Mouse (Mus musculus) ES-E14 (cell line): ENCODE results near the gene Zfp879. TPM values are rescaled to one million over a fixed set of nuclear protein-coding genes. Genes with fewer than 3 reads are reported as not detected.

Experiments
- DNase-seq: peaks from one replicate; pipeline ENCODE4 v3.0.0-alpha.2; 2013; ENCODE audit warnings: low read depth, low spot score
- H3K27ac ChIP-seq: 2 replicates; pipeline ENCODE4 v1.5.1; 2012; ENCODE audit warnings: low read depth, mild to moderate bottlenecking, low read length, moderate library complexity, mixed read lengths; ENCODE audit not compliant: poor library complexity, insufficient read depth, severe bottlenecking
- H3K36me3 ChIP-seq: 2 replicates; pipeline ENCODE4 v1.6.1; 2012; ENCODE audit warnings: mild to moderate bottlenecking, low read length, moderate library complexity, mixed read lengths; ENCODE audit not compliant: control insufficient read depth, poor library complexity, insufficient read depth, severe bottlenecking
- H3K4me1 ChIP-seq, 2 experiments: fragments of 150-350 bp in 1 of 2; sonication (generic) in 1 of 2; 2 replicates each; pipeline ENCODE4 v1.6.1; 2012; ENCODE audit warnings: low read length in 2 of 2, mild to moderate bottlenecking in 1 of 2, mixed read lengths in 1 of 2; ENCODE audit not compliant: control insufficient read depth in 2 of 2, insufficient read depth in 2 of 2, poor library complexity in 1 of 2
- H3K4me3 ChIP-seq, 2 experiments: fragments of 150-350 bp in 1 of 2; sonication (generic) in 1 of 2; 2 replicates each; pipeline ENCODE4 v1.5.1; 2012; ENCODE audit warnings: low read length in 2 of 2, low read depth in 1 of 2, mild to moderate bottlenecking in 1 of 2, mixed read lengths in 1 of 2; ENCODE audit not compliant: insufficient read depth in 1 of 2, poor library complexity in 1 of 2, severe bottlenecking in 1 of 2
- H3K9ac ChIP-seq: 2 replicates; pipeline ENCODE4 v1.6.1; 2012; ENCODE audit warnings: low read depth, mild to moderate bottlenecking, low read length, mixed read lengths; ENCODE audit not compliant: poor library complexity, insufficient read depth, severe bottlenecking
- H3K9me3 ChIP-seq: fragments of 150-350 bp; sonication (generic); 2 replicates; pipeline ENCODE4 v1.6.1; 2012; ENCODE audit warnings: low read depth, mild to moderate bottlenecking, low read length; ENCODE audit not compliant: control insufficient read depth, insufficient read depth
- CHD2 ChIP-seq: IDR thresholded peaks from 2 replicates; pipeline ENCODE4 v1.6.1; 2014; ENCODE audit warnings: mild to moderate bottlenecking, low read depth, low read length, inconsistent platforms
- HCFC1 ChIP-seq: IDR thresholded peaks from 2 replicates; pipeline ENCODE4 v1.6.1; 2012; ENCODE audit warnings: low read length, inconsistent platforms, borderline replicate concordance; ENCODE audit not compliant: insufficient read depth
- MAFK ChIP-seq: IDR thresholded peaks from 2 replicates; pipeline ENCODE4 v1.6.1; 2014; ENCODE audit warnings: mild to moderate bottlenecking, low read depth, low read length, inconsistent platforms; ENCODE audit not compliant: insufficient read depth
- ZC3H11A ChIP-seq: IDR thresholded peaks from 2 replicates; pipeline ENCODE4 v1.6.1; 2012; ENCODE audit warnings: low read depth, mild to moderate bottlenecking, inconsistent platforms, low read length, borderline replicate concordance
- ZNF384 ChIP-seq: IDR thresholded peaks from 2 replicates; pipeline ENCODE4 v1.6.1; 2012; ENCODE audit warnings: low read depth, low read length, inconsistent platforms
- in situ Hi-C, 2 experiments: fragments of 600-800 bp; cut with MboI; formaldehyde crosslinking; loops; one replicate each; pipeline ENCODE4 v1.15.1; 2025; ENCODE audit warnings: low sequenced_read_pairs in 2 of 2, inconsistent platforms in 1 of 2; ENCODE audit not compliant: unreplicated experiment in 2 of 2
- total RNA-seq: library from RNA; depleted of rRNA; stranded (reverse); fragments of 300-350 nt; gene quantifications from 2 replicates; pipeline ENCODE4 v1.2.3, GENCODE M21; 2012

Gene Zfp879
- total RNA-seq, 1 experiment: 0.45 TPM

GRCm38 (mm10) chr11:50883756-50884155 lies 42.4 kb upstream of the Zfp879 start:
- DNase-seq: no peak
- H3K9ac ChIP-seq: no peak overlapping the region
- no peak overlapping the region for H3K4me3 ChIP-seq
- H3K4me1 ChIP-seq: peaks cover 2 to 3% of the 10 kb centered on the region in 2 experiments; a peak in 3 of 4 replicates
- no peaks in the 10 kb centered on the region for H3K9me3 ChIP-seq
- no peak overlapping the region for H3K27ac ChIP-seq
- TF ChIP-seq HCFC1 (no peak), CHD2 (no peak), ZNF384 (no peak)
- in situ Hi-C loops: no loop called here
- H3K36me3 ChIP-seq: no peaks in the 10 kb centered on the region; the same call in 1 of the 2 replicates

GRCm38 (mm10) chr11:50878641-50879040 lies 37.3 kb upstream of the Zfp879 start:
- Histone ChIP-seq H3K36me3 (no peaks in the 10 kb centered on the region; the same call in 1 of the 2 replicates), H3K9me3 (no peaks in the 10 kb centered on the region), H3K9ac (no peak overlapping the region), H3K27ac (no peak overlapping the region), H3K4me3 (no peak overlapping the region), H3K4me1 (no peaks in the 10 kb centered on the region; a peak in 1 of 4 replicates)
- in situ Hi-C loops: no loop called here
- no peak for DNase-seq
- TF ChIP-seq CHD2: no peak
- TF ChIP-seq HCFC1: no peak
- TF ChIP-seq MAFK: no peak
- no peak for TF ChIP-seq ZNF384
- TF ChIP-seq ZC3H11A: no peak

GRCm38 (mm10) chr11:50850989-50851601 lies 9.7 kb upstream of the Zfp879 start:
- DNase-seq: no peak
- Histone ChIP-seq H3K36me3 (no peaks in the 10 kb centered on the region), H3K9ac (peak overlapping the region; percentile 39; the same call in 1 of the 2 replicates), H3K4me1 (peaks cover 2 to 19% of the 10 kb centered on the region in 2 experiments; a peak in 3 of 4 replicates), H3K27ac (no peak overlapping the region), H3K9me3 (no peaks in the 10 kb centered on the region), H3K4me3 (peak overlapping the region; percentile 27 to 70)
- in situ Hi-C loops: no loop called here
- no peak for TF ChIP-seq CHD2
- TF ChIP-seq ZNF384: no peak
- TF ChIP-seq ZC3H11A: no peak
- no peak for TF ChIP-seq HCFC1
- TF ChIP-seq MAFK: no peak

GRCm38 (mm10) chr11:50850177-50850735 lies 8.9 kb upstream of the Zfp879 start, which contains the start of gene Grm6:
Gene Grm6 (plus strand): TSS chr11:50850685.
- Histone ChIP-seq H3K27ac (no peak within 1 kb of the TSS), H3K9ac (peak within 1 kb of the TSS; percentile 39; the same call in 1 of the 2 replicates), H3K9me3 (no peaks in the 10 kb centered on the region), H3K36me3 (no peaks in the 10 kb centered on the region), H3K4me3 (peak within 1 kb of the TSS; percentile 27 to 70), H3K4me1 (peaks cover 2 to 19% of the 10 kb centered on the region in 2 experiments; a peak in 3 of 4 replicates)
- in situ Hi-C loops: no loop called here
- TF ChIP-seq MAFK (no peak), CHD2 (no peak), HCFC1 (no peak), ZC3H11A (no peak), ZNF384 (no peak)
- no peak for DNase-seq
